Mouse (Mus musculus) lung, postnatal 0 days (tissue): ENCODE results near the gene Sox5. TPM values are rescaled to one million over a fixed set of nuclear protein-coding genes. Genes with fewer than 3 reads are reported as not detected.

Experiments used
- ATAC-seq: fragments of 200-750 bp; cut with Nextera tagmentation; 2 replicates; pipeline ENCODE4 v1.8.0; 2017; ENCODE audit warnings: moderate library complexity
- DNase-seq: peaks from one replicate; pipeline ENCODE4 v3.0.0-alpha.2; 2016; ENCODE audit warnings: low spot score
- H3K27ac ChIP-seq: fragments of 300-500 bp; sonication (generic); 2 replicates; pipeline ENCODE4 v1.5.1; 2014; ENCODE audit warnings: antibody characterized with exemption, mild to moderate bottlenecking, low read length, mixed read lengths
- H3K27me3 ChIP-seq: fragments of 300-500 bp; sonication (generic); replicated peaks from 2 replicates; pipeline ENCODE4 v1.6.1; 2014; ENCODE audit warnings: low read length, mixed read lengths; ENCODE audit not compliant: insufficient read depth
- H3K36me3 ChIP-seq: fragments of 300-500 bp; sonication (generic); 2 replicates; pipeline ENCODE4 v1.6.1; 2014; ENCODE audit warnings: low read length, mixed read lengths; ENCODE audit not compliant: insufficient read depth
- H3K4me1 ChIP-seq: fragments of 300-500 bp; sonication (generic); 2 replicates; pipeline ENCODE4 v1.6.1; 2014; ENCODE audit warnings: antibody characterized with exemption, low read depth, low read length, mixed read lengths; ENCODE audit not compliant: insufficient read depth
- H3K4me2 ChIP-seq: fragments of 300-500 bp; sonication (generic); replicated peaks from 2 replicates; pipeline ENCODE4 v1.6.1; 2014; ENCODE audit warnings: low read depth, mild to moderate bottlenecking, low read length, moderate library complexity, mixed read lengths
- H3K4me3 ChIP-seq: fragments of 300-500 bp; sonication (generic); 2 replicates; pipeline ENCODE4 v1.5.1; 2014; ENCODE audit warnings: low read depth, low read length
- H3K9ac ChIP-seq: fragments of 300-500 bp; sonication (generic); replicated peaks from 2 replicates; pipeline ENCODE4 v1.6.1; 2014; ENCODE audit warnings: low read depth, mild to moderate bottlenecking
- H3K9me3 ChIP-seq: fragments of 300-500 bp; sonication (generic); 2 replicates; pipeline ENCODE4 v1.6.1; 2016; ENCODE audit warnings: low read length, mixed read lengths
- CTCF ChIP-seq: IDR thresholded peaks from 2 replicates; pipeline ENCODE4 v1.5.1; 2016; ENCODE audit warnings: antibody characterized with exemption, mild to moderate bottlenecking
- EP300 ChIP-seq: IDR thresholded peaks from 2 replicates; pipeline ENCODE4 v1.6.1; 2016; ENCODE audit warnings: antibody characterized with exemption, mild to moderate bottlenecking, control low read depth
- WGBS: fragments of 180-500 bp; shearing (Covaris S2); extraction: QIAGEN DNeasy Blood & Tissue Kit; methylation state at CpG from one replicate; pipeline ENCODE4 v1.1.7; 2014; 5-methylcytosine and 5-hydroxymethylcytosine counted together
- polyA plus RNA-seq: library from polyadenylated mRNA; unstranded; fragments of >200 nt; fragmentation: Nextera tagmentation; extraction: Ambion mirVana; gene quantifications from 2 replicates; pipeline ENCODE4 v1.2.1, GENCODE M21; 2015

The Sox5 gene
- polyA plus RNA-seq, 1 experiment from 2014 or later, result 9.8 TPM

GRCm38 (mm10) chr6:144062428-144062827 lies 719.3 kb downstream of the Sox5 start:
- Histone ChIP-seq H3K27ac (no peak overlapping the region), H3K36me3 (no peaks in the 10 kb centered on the region), H3K4me2 (no peak overlapping the region), H3K4me3 (no peak overlapping the region), H3K27me3 (no peaks in the 10 kb centered on the region), H3K4me1 (no peaks in the 10 kb centered on the region), H3K9ac (no peak overlapping the region), H3K9me3 (no peaks in the 10 kb centered on the region)
- WGBS, result 87% methylated on average over 8 of the region's 8 CpGs
- no peak for DNase-seq
- TF ChIP-seq CTCF (no peak), EP300 (no peak)
- ATAC-seq, result no peak

- no peak for TF ChIP-seq EP300
- TF ChIP-seq CTCF, result no peak
- no peaks in the 10 kb centered on the region for H3K27me3 ChIP-seq
- ATAC-seq (no peak), DNase-seq (no peak)
- no peak overlapping the region for H3K4me3 ChIP-seq
- no peak overlapping the region for H3K27ac ChIP-seq
- 90% methylated on average over 8 of the region's 8 CpGs for WGBS
- no peaks in the 10 kb centered on the region for H3K9me3 ChIP-seq
- H3K4me1 ChIP-seq, result peaks cover 6% of the 10 kb centered on the region; the same call in 1 of the 2 replicates
- no peaks in the 10 kb centered on the region for H3K36me3 ChIP-seq
- H3K4me2 ChIP-seq, result no peak overlapping the region
- H3K9ac ChIP-seq, result no peak overlapping the region
These were observed 720.0 kb downstream of the Sox5 start for GRCm38 (mm10) chr6:144061814-144062213.

- peak overlapping the region; percentile 81 for H3K27ac ChIP-seq
- no peaks in the 10 kb centered on the region for H3K36me3 ChIP-seq
- H3K27me3 ChIP-seq, result no peaks in the 10 kb centered on the region
- H3K4me2 ChIP-seq, result no peak overlapping the region
- TF ChIP-seq CTCF (no peak), EP300 (no peak)
- ATAC-seq (no peak; the same call in 1 of the 2 replicates), DNase-seq (no peak)
- H3K4me3 ChIP-seq, result no peak overlapping the region
- H3K9ac ChIP-seq, result no peak overlapping the region
- H3K4me1 ChIP-seq, result peaks cover 20% of the 10 kb centered on the region
- H3K9me3 ChIP-seq, result no peaks in the 10 kb centered on the region
- WGBS, result 52% methylated on average over 14 of the region's 14 CpGs
These were observed 724.6 kb downstream of the Sox5 start for GRCm38 (mm10) chr6:144057098-144057632.

GRCm38 (mm10) chr6:144056252-144057097 lies 725.3 kb downstream of the Sox5 start:
- no peak overlapping the region for H3K4me3 ChIP-seq
- H3K27me3 ChIP-seq, result no peaks in the 10 kb centered on the region
- peak; percentile 84 for DNase-seq
- WGBS, result 26% methylated on average over 10 of the region's 10 CpGs
- no peaks in the 10 kb centered on the region for H3K9me3 ChIP-seq
- peak overlapping the region; percentile 81 for H3K27ac ChIP-seq
- TF ChIP-seq EP300 (peak; percentile 63; the same call in 1 of the 2 replicates), CTCF (no peak)
- ATAC-seq, result peak; percentile 90
- no peak overlapping the region for H3K9ac ChIP-seq
- H3K4me2 ChIP-seq, result no peak overlapping the region
- peaks cover 20% of the 10 kb centered on the region for H3K4me1 ChIP-seq
- H3K36me3 ChIP-seq, result no peaks in the 10 kb centered on the region

GRCm38 (mm10) chr6:144052487-144052886 lies 729.3 kb downstream of the Sox5 start:
- no peak for DNase-seq
- Histone ChIP-seq H3K4me3 (no peak overlapping the region), H3K36me3 (no peaks in the 10 kb centered on the region), H3K27me3 (no peaks in the 10 kb centered on the region), H3K4me2 (no peak overlapping the region), H3K4me1 (peaks cover 20% of the 10 kb centered on the region), H3K9ac (no peak overlapping the region), H3K9me3 (no peaks in the 10 kb centered on the region), H3K27ac (no peak overlapping the region)
- no peak for ATAC-seq
- TF ChIP-seq CTCF (no peak), EP300 (no peak)
- 51% methylated on average over 5 of the region's 5 CpGs for WGBS

GRCm38 (mm10) chr6:144051316-144051715 lies 730.5 kb downstream of the Sox5 start:
- Histone ChIP-seq H3K4me2 (no peak overlapping the region), H3K27me3 (no peaks in the 10 kb centered on the region), H3K36me3 (no peaks in the 10 kb centered on the region), H3K4me1 (peaks cover 10% of the 10 kb centered on the region), H3K27ac (no peak overlapping the region), H3K4me3 (no peak overlapping the region), H3K9me3 (no peaks in the 10 kb centered on the region), H3K9ac (no peak overlapping the region)
- ATAC-seq (no peak), DNase-seq (no peak)
- TF ChIP-seq EP300 (no peak), CTCF (no peak)
- 90% methylated on average over 5 of the region's 5 CpGs for WGBS
